Comparison of ENCODE assay signal across 9 mouse cellular contexts in the genomic region with DNA sequence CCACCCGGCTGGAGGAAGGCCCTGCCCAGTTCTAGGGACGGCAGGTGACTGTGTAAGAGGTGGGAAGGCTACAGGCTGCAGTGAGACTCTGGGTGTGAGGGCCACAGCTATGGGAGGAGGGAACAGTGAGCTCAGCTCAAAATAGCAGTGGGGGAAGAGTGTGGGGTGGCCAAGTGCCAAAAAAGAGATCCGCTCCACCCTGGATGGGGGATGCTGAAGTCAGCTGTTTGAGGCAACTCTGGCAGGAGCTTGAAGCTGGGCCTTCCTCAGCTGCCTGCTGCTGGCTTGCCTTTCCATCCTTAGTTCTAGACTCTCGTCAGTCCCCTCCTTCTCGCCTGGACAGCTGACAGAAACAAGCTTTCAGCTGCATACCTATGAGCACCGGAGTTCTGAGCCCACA. TPM values are rescaled to one million over a fixed set of nuclear protein-coding genes. Genes with fewer than 3 reads are reported as not detected.
A peak's percentile ranks its signal among the peaks of the same experiment; 100 is the strongest.
DNase-seq lines count a peak whose midpoint lies in the region; ATAC-seq and TF ChIP-seq lines count a peak whose summit lies in the region.
"Had no signal": no experiment of that assay in that cellular context is flagged by ENCODE, and none has a peak within 500 bp of the region (broad histone marks: within the 10 kb centered on the region; RNA-seq: fewer than 3 reads in every experiment).

No protein-coding gene starts in this region.

- TF ChIP-seq EP300 in liver, postnatal 0 days (IDR thresholded peaks at IDR 0.05; ENCODE audit: low read depth): no peak

- intact Hi-C loops in heart, postnatal 10 days (cut with DNase I): no loop called here

- peaks cover 30% of the 10 kb centered on the region for H3K4me1 ChIP-seq in midbrain, embryonic 13.5 days (replicated peaks)
- peaks cover 6% of the 10 kb centered on the region; the same call in 1 of the 2 replicates for H3K4me1 ChIP-seq in midbrain, embryonic 11.5 days (ENCODE audit: control insufficient read depth, insufficient read depth, low read length)
- H3K4me1 ChIP-seq in liver, postnatal 0 days (ENCODE audit: insufficient read depth): peaks cover 36% of the 10 kb centered on the region
- H3K4me1 ChIP-seq in thymus, adult 2 months (replicated peaks; ENCODE audit: control insufficient read depth, insufficient read depth, low read length): peaks cover 2% of the 10 kb centered on the region; the same call in 1 of the 2 replicates

- H3K9ac ChIP-seq in midbrain, embryonic 13.5 days (replicated peaks): no peak overlapping the region
- no peak overlapping the region for H3K9ac ChIP-seq in midbrain, embryonic 11.5 days (ENCODE audit: low read length)
- no peak overlapping the region for H3K9ac ChIP-seq in liver, postnatal 0 days (replicated peaks)

- peak; percentile 15; the same call in 1 of the 2 replicates for ATAC-seq in midbrain, embryonic 13.5 days
- ATAC-seq in midbrain, embryonic 11.5 days (ENCODE audit: low FRiP score): no peak
- peak; percentile 75 for ATAC-seq in frontal cortex, adult (ENCODE audit: low TSS enrichment)
- ATAC-seq in liver, postnatal 0 days: no peak
- ATAC-seq: Patski had no signal

- no peak for DNase-seq in midbrain, embryonic 11.5 days (ENCODE audit: low spot score, missing footprints)
- peak; percentile 88 to 93 for DNase-seq in heart, postnatal 10 days
- peak; percentile 84 for DNase-seq in layer of hippocampus, adult 11-12 months (ENCODE audit: low spot score)
- DNase-seq in liver, postnatal 0 days: peak; percentile 38
- DNase-seq in skeletal muscle tissue, adult 2 months (ENCODE audit: low read depth, low spot score): peak; percentile 97
- DNase-seq in thymus, adult 2 months: no peak

- no peaks in the 10 kb centered on the region for H3K27me3 ChIP-seq in midbrain, embryonic 13.5 days
- no peaks in the 10 kb centered on the region for H3K27me3 ChIP-seq in midbrain, embryonic 11.5 days (ENCODE audit: control insufficient read depth, insufficient read depth, low read length)
- H3K27me3 ChIP-seq in liver, postnatal 0 days (ENCODE audit: insufficient read depth, low read length): no peaks in the 10 kb centered on the region
- H3K27me3 ChIP-seq in thymus, adult 2 months (ENCODE audit: control insufficient read depth, insufficient read depth, low read length): no peaks in the 10 kb centered on the region
- H3K27me3 ChIP-seq: Patski had no signal

- 73% methylated on average over 6 of the region's 6 CpGs for WGBS in midbrain, embryonic 13.5 days
- 82% methylated on average over 6 of the region's 6 CpGs for WGBS in midbrain, embryonic 11.5 days
- WGBS in liver, postnatal 0 days (ENCODE audit: insufficient replicate concordance): 52% methylated on average over 6 of the region's 6 CpGs
- WGBS in thymus, adult 2 months: 72% methylated on average over 6 of the region's 6 CpGs

- no peak for TF ChIP-seq CTCF in liver, postnatal 0 days (IDR thresholded peaks at IDR 0.05; ENCODE audit: low read depth)
- no peak for TF ChIP-seq CTCF in thymus, adult 2 months (IDR thresholded peaks at IDR 0.05; ENCODE audit: borderline replicate concordance, control insufficient read depth, extremely low read depth, insufficient read depth, low read length, poor library complexity)

- H3K4me2 ChIP-seq in midbrain, embryonic 13.5 days (replicated peaks): no peak overlapping the region
- H3K4me2 ChIP-seq in midbrain, embryonic 11.5 days: no peak overlapping the region
- no peak overlapping the region for H3K4me2 ChIP-seq in liver, postnatal 0 days (ENCODE audit: low read depth, low read length)

- no peak overlapping the region for H3K27ac ChIP-seq in midbrain, embryonic 13.5 days
- H3K27ac ChIP-seq in midbrain, embryonic 11.5 days (ENCODE audit: low read depth, low read length): no peak overlapping the region
- H3K27ac ChIP-seq in liver, postnatal 0 days (ENCODE audit: low read depth): peak overlapping the region; percentile 34; the same call in 1 of the 2 replicates
- H3K27ac ChIP-seq in thymus, adult 2 months (ENCODE audit: control insufficient read depth, insufficient read depth, low read length): no peak overlapping the region

- no peaks in the 10 kb centered on the region for H3K36me3 ChIP-seq in midbrain, embryonic 13.5 days
- no peaks in the 10 kb centered on the region for H3K36me3 ChIP-seq in midbrain, embryonic 11.5 days (ENCODE audit: control insufficient read depth, insufficient read depth, low read length)
- no peaks in the 10 kb centered on the region; the same call in 1 of the 2 replicates for H3K36me3 ChIP-seq in liver, postnatal 0 days (replicated peaks; ENCODE audit: insufficient read depth, low read length)
- no peaks in the 10 kb centered on the region for H3K36me3 ChIP-seq in thymus, adult 2 months (ENCODE audit: control insufficient read depth, insufficient read depth, low read length)

- no peaks in the 10 kb centered on the region for H3K9me3 ChIP-seq in midbrain, embryonic 13.5 days
- no peaks in the 10 kb centered on the region for H3K9me3 ChIP-seq in midbrain, embryonic 11.5 days (ENCODE audit: control insufficient read depth, low read length)
- no peaks in the 10 kb centered on the region for H3K9me3 ChIP-seq in liver, postnatal 0 days (ENCODE audit: low read length)

- no peak overlapping the region for H3K4me3 ChIP-seq in midbrain, embryonic 13.5 days (replicated peaks)
- no peak overlapping the region for H3K4me3 ChIP-seq in midbrain, embryonic 11.5 days (ENCODE audit: low read depth, low read length)
- H3K4me3 ChIP-seq in liver, postnatal 0 days (ENCODE audit: low read depth, low read length): no peak overlapping the region
- no peak overlapping the region for H3K4me3 ChIP-seq in thymus, adult 2 months (ENCODE audit: control insufficient read depth, insufficient read depth, low read length)

- no peak for TF ChIP-seq POLR2A in thymus, adult 2 months (IDR thresholded peaks at IDR 0.05; ENCODE audit: control insufficient read depth, extremely low read depth, insufficient read depth, low read length, poor library complexity)

RNA-seq across cellular contexts. Expression of a gene that starts 32.2 kb away (rescaled TPM):
- polyA plus RNA-seq in midbrain, embryonic 13.5 days (2015; fragmentation: Nextera tagmentation; extraction: Ambion mirVana): 7.3 and 9.3 TPM in 2 replicates
- 10.1 and 11.4 TPM in 2 replicates for polyA plus RNA-seq in midbrain, embryonic 11.5 days (2014; fragmentation: Nextera tagmentation; extraction: Ambion mirVana)
- 10 to 100 TPM; 51.8 to 60.1 TPM for total RNA-seq in heart, postnatal 10 days (2021)
- 13.7 and 13.8 TPM in 2 replicates for polyA plus RNA-seq in liver, postnatal 0 days (2015; fragmentation: Nextera tagmentation; extraction: Ambion mirVana)
- polyA plus RNA-seq in thymus, adult 2 months (2012; rRNA removed): 26.2 and 28.9 TPM in 2 replicates

RNA-seq across cellular contexts. Expression of a gene that starts 42.6 kb away (rescaled TPM):
- 25.3 and 25.5 TPM in 2 replicates for polyA plus RNA-seq in midbrain, embryonic 13.5 days (2015; fragmentation: Nextera tagmentation; extraction: Ambion mirVana)
- 36.2 and 37.4 TPM in 2 replicates for polyA plus RNA-seq in midbrain, embryonic 11.5 days (2014; fragmentation: Nextera tagmentation; extraction: Ambion mirVana)
- 100 to 1,000 TPM; 248 to 271 TPM for total RNA-seq in heart, postnatal 10 days (2021)
- polyA plus RNA-seq in liver, postnatal 0 days (2015; fragmentation: Nextera tagmentation; extraction: Ambion mirVana): 36.0 and 38.4 TPM in 2 replicates
- polyA plus RNA-seq in thymus, adult 2 months (2012; rRNA removed): 105 and 108 TPM in 2 replicates

Comparison
In these comparisons a context has a peak if more than half of its experiments do, and no peak if none do; other contexts are left out.
1. ATAC-seq: peak in midbrain, embryonic 13.5 days (single experiment) and frontal cortex, adult (single experiment); none in midbrain, embryonic 11.5 days (single experiment) and liver, postnatal 0 days (single experiment).
2. DNase-seq: peak in heart, postnatal 10 days (2 of 2), layer of hippocampus, adult 11-12 months (single experiment), liver, postnatal 0 days (single experiment) and skeletal muscle tissue, adult 2 months (single experiment); none in midbrain, embryonic 11.5 days (single experiment) and thymus, adult 2 months (single experiment).